Mouse (Mus musculus) midbrain, embryonic 13.5 days (tissue): ENCODE results near the gene Hdac7. TPM values are rescaled to one million over a fixed set of nuclear protein-coding genes. Genes with fewer than 3 reads are reported as not detected.

Experiments used
- ATAC-seq: fragments of 200-750 bp; cut with Nextera tagmentation; 2 replicates; pipeline ENCODE4 v1.8.0; 2017; ENCODE audit warnings: mild to moderate bottlenecking, moderate TSS enrichment, moderate library complexity
- H3K27ac ChIP-seq: fragments of 300-500 bp; sonication (generic); 2 replicates; pipeline ENCODE4 v1.5.1; 2015; ENCODE audit warnings: inconsistent platforms, mild to moderate bottlenecking, moderate library complexity
- H3K27me3 ChIP-seq: fragments of 300-500 bp; sonication (generic); 2 replicates; pipeline ENCODE4 v1.6.1; 2015; ENCODE audit warnings: mild to moderate bottlenecking, inconsistent platforms
- H3K36me3 ChIP-seq: fragments of 300-500 bp; sonication (generic); 2 replicates; pipeline ENCODE4 v1.6.1; 2015; ENCODE audit warnings: mild to moderate bottlenecking, inconsistent platforms
- H3K4me1 ChIP-seq: fragments of 300-500 bp; sonication (generic); replicated peaks from 2 replicates; pipeline ENCODE4 v1.6.1; 2015; ENCODE audit warnings: inconsistent platforms
- H3K4me2 ChIP-seq: fragments of 300-500 bp; sonication (generic); replicated peaks from 2 replicates; pipeline ENCODE4 v1.6.1; 2015; ENCODE audit warnings: moderate library complexity, mild to moderate bottlenecking, inconsistent platforms
- H3K4me3 ChIP-seq: fragments of 300-500 bp; sonication (generic); replicated peaks from 2 replicates; pipeline ENCODE4 v1.5.1; 2015; ENCODE audit warnings: mild to moderate bottlenecking, inconsistent platforms
- H3K9ac ChIP-seq: fragments of 300-500 bp; sonication (generic); replicated peaks from 2 replicates; pipeline ENCODE4 v1.6.1; 2015; ENCODE audit warnings: mild to moderate bottlenecking, inconsistent platforms
- H3K9me3 ChIP-seq: fragments of 300-500 bp; sonication (generic); 2 replicates; pipeline ENCODE4 v1.6.1; 2016; ENCODE audit warnings: mild to moderate bottlenecking, inconsistent platforms
- WGBS: fragments of 180-500 bp; shearing (Covaris S2); methylation state at CpG from one replicate; pipeline ENCODE4 v1.1.7; 2015; 5-methylcytosine and 5-hydroxymethylcytosine counted together
- polyA plus RNA-seq: library from polyadenylated mRNA; unstranded; fragments of >200 nt; fragmentation: Nextera tagmentation; extraction: Ambion mirVana; gene quantifications from 2 replicates; pipeline ENCODE4 v1.2.1, GENCODE M21; 2015

The Hdac7 gene
- polyA plus RNA-seq, 1 experiment from 2014 or later: 31.4 TPM

DNA sequence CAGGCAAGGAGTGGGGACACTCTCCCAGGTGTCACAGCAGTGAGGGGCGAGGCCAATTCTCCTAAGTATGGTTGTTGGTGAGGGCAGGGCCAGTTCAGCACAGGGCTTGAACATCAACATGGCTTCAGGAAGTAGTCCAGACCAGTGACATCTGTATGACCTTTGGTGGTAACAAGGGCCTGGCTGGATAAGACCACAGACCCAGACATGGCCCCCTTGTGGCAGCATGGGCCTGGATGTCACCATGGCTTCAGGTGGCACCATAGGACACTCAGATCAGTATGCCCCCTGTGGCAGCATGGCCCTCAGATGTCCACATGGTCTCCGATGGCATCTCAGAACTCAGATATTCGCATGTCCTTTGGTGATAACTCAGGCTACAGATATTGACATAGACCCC is 8.0 kb upstream of the Hdac7 start:
- Histone ChIP-seq H3K4me3 (no peak overlapping the region), H3K9me3 (no peaks in the 10 kb centered on the region), H3K27ac (no peak overlapping the region), H3K4me1 (0 out of 2 replicates have a peak, but pooled peaks cover 3% of the 10 kb centered on the region), H3K27me3 (no peaks in the 10 kb centered on the region), H3K4me2 (no peak overlapping the region), H3K9ac (no peak overlapping the region), H3K36me3 (no peaks in the 10 kb centered on the region)
- 86% methylated on average over 3 of the region's 3 CpGs for WGBS
- no peak for ATAC-seq

- Histone ChIP-seq H3K4me1 (0 out of 2 replicates have a peak, but pooled peaks cover 3% of the 10 kb centered on the region), H3K4me3 (no peak overlapping the region), H3K4me2 (no peak overlapping the region), H3K27me3 (no peaks in the 10 kb centered on the region), H3K9ac (no peak overlapping the region), H3K36me3 (no peaks in the 10 kb centered on the region), H3K9me3 (no peaks in the 10 kb centered on the region), H3K27ac (no peak overlapping the region)
- WGBS: 85% methylated on average over 5 of the region's 5 CpGs
- no peak for ATAC-seq
Measured at GRCm38 (mm10) chr15:97851011-97851410, 6.7 kb upstream of the Hdac7 start.

- Histone ChIP-seq H3K36me3 (no peaks in the 10 kb centered on the region), H3K4me3 (no peak overlapping the region), H3K27ac (no peak overlapping the region), H3K9ac (no peak overlapping the region), H3K4me1 (0 out of 2 replicates have a peak, but pooled peaks cover 3% of the 10 kb centered on the region), H3K9me3 (no peaks in the 10 kb centered on the region), H3K27me3 (no peaks in the 10 kb centered on the region), H3K4me2 (no peak overlapping the region)
- 25% methylated on average over 2 of the region's 2 CpGs for WGBS
- ATAC-seq: no peak
Measured at GRCm38 (mm10) chr15:97850441-97850840, 6.1 kb upstream of the Hdac7 start.

DNA sequence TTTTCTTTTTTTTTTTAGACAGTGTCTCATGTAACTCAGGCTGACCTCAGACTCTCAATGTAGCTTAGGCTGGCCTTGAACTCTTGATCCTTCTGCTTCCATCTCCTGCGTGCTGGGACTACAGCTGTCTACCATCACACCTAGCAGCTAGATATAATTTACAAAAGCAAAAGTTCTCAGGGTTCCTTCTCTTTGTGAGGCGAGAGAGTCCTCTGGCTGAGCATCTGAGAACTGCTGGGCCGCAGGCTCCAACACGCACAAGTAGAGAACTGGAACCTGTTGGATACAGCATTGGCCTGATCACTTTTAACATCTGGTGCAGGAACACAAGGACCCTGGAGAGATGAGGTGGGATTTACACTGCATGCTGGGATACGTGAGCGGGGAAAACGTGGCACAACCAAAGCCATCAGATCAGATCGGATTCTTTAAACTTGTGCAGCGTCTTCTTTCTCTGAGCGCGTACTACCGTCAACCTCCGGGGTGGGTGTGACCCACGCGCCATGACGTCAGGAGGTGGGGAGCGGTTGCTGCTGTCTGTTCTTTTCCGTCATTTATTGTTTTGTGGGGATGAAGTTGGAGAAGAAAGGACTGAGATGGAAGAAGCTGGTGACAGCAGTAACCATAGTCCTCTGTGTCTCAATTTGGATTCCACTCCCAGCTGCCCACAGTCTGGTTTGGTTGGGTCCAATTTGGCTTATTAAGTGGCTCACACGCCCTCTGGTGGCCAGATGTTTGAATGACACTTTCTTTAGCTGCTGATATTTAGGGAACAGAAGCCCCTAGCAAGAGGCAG is 5.0 kb upstream of the Hdac7 start:
- H3K27ac ChIP-seq: no peak overlapping the region

GRCm38 (mm10) chr15:97847866-97848265 is 3.6 kb upstream of the Hdac7 start:
- H3K27me3 ChIP-seq: no peaks in the 10 kb centered on the region
- H3K4me1 ChIP-seq: 0 out of 2 replicates have a peak, but pooled peaks cover 3% of the 10 kb centered on the region
- no peak overlapping the region for H3K4me2 ChIP-seq
- H3K36me3 ChIP-seq: no peaks in the 10 kb centered on the region
- no peak for ATAC-seq
- 95% methylated on average over 2 of the region's 2 CpGs for WGBS
- H3K27ac ChIP-seq: no peak overlapping the region
- no peak overlapping the region for H3K4me3 ChIP-seq
- no peaks in the 10 kb centered on the region for H3K9me3 ChIP-seq
- H3K9ac ChIP-seq: no peak overlapping the region

More for the DNA sequence above, 5.0 kb upstream of the Hdac7 start:
- Histone ChIP-seq H3K9me3 (no peaks in the 10 kb centered on the region), H3K36me3 (no peaks in the 10 kb centered on the region), H3K4me3 (peak overlapping the region; percentile 39), H3K4me2 (peak overlapping the region; percentile 59), H3K4me1 (0 out of 2 replicates have a peak, but pooled peaks cover 3% of the 10 kb centered on the region), H3K9ac (peak overlapping the region; percentile 46; the same call in 1 of the 2 replicates), H3K27me3 (no peaks in the 10 kb centered on the region)
- peak; percentile 88 for ATAC-seq
- 6% methylated on average over 19 of the region's 19 CpGs for WGBS

DNA sequence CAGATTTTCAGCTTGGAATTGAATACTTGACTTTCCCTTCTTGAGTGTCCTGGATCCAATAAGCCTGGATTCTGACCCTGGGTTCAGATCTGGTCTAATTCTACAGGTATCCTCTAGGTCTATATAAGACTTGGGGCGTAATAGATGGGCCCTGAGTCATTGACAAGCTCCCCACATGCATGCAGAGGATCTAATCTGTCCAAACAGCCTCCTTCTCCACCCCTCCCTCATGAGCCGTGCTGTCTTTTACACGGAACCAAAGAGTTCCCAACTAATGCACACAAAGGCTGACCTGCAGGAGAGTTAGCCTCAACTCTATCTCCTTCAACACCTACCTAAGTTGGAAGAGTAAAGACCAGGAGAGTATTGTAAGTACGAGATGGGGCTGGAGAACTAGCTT is 3.0 kb upstream of the Hdac7 start:
- 85% methylated on average over 4 of the region's 4 CpGs for WGBS
- no peak overlapping the region for H3K4me2 ChIP-seq
- H3K9me3 ChIP-seq: no peaks in the 10 kb centered on the region
- H3K36me3 ChIP-seq: no peaks in the 10 kb centered on the region
- H3K4me3 ChIP-seq: no peak overlapping the region
- no peak overlapping the region for H3K9ac ChIP-seq
- no peak for ATAC-seq
- no peaks in the 10 kb centered on the region for H3K27me3 ChIP-seq
- H3K27ac ChIP-seq: no peak overlapping the region
- H3K4me1 ChIP-seq: 0 out of 2 replicates have a peak, but pooled peaks cover 3% of the 10 kb centered on the region

- 91% methylated on average over 11 of the region's 11 CpGs for WGBS
- Histone ChIP-seq H3K27ac (no peak overlapping the region), H3K27me3 (no peaks in the 10 kb centered on the region), H3K36me3 (no peaks in the 10 kb centered on the region), H3K4me3 (no peak overlapping the region), H3K9me3 (no peaks in the 10 kb centered on the region), H3K9ac (no peak overlapping the region), H3K4me2 (no peak overlapping the region), H3K4me1 (0 out of 2 replicates have a peak, but pooled peaks cover 3% of the 10 kb centered on the region)
- ATAC-seq: no peak
Measured at GRCm38 (mm10) chr15:97846121-97846882, 2.0 kb upstream of the Hdac7 start.

- Histone ChIP-seq H3K4me2 (no peak overlapping the region), H3K27ac (no peak overlapping the region), H3K9ac (no peak overlapping the region), H3K4me3 (no peak overlapping the region), H3K9me3 (no peaks in the 10 kb centered on the region), H3K27me3 (no peaks in the 10 kb centered on the region), H3K36me3 (no peaks in the 10 kb centered on the region), H3K4me1 (no peaks in the 10 kb centered on the region)
- WGBS: 82% methylated on average over 7 of the region's 7 CpGs
- ATAC-seq: no peak
Measured at GRCm38 (mm10) chr15:97843247-97843651, 1.1 kb downstream of the Hdac7 start.

- no peak for ATAC-seq
Measured at GRCm38 (mm10) chr15:97842058-97842457, 2.2 kb downstream of the Hdac7 start.

DNA sequence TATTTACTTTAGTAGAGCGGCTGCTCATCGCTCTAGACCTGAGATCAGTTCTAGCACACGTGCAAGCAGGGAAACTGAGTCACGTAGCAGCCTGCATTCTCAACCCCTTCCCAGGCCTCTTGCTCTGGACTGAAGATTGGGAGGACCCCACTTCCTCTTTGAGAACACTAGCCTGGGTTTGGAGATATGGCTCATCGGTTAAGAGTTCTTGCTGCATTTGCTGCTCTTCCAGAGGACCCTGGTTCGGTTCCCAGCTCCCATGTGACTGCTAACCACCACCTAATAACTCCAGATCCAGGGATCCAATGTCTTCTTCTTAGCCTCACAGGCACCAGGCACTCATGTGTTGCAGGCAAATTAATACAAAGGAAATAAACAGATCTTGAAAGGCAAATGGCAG is 2.9 kb downstream of the Hdac7 start:
- H3K27ac ChIP-seq: no peak overlapping the region
- no peak overlapping the region for H3K4me2 ChIP-seq
- H3K9ac ChIP-seq: no peak overlapping the region
- H3K36me3 ChIP-seq: no peaks in the 10 kb centered on the region
- WGBS: 96% methylated on average over 6 of the region's 6 CpGs
- H3K4me1 ChIP-seq: peaks cover 7% of the 10 kb centered on the region; the same call in 1 of the 2 replicates
- no peak overlapping the region for H3K4me3 ChIP-seq
- H3K9me3 ChIP-seq: no peaks in the 10 kb centered on the region
- H3K27me3 ChIP-seq: no peaks in the 10 kb centered on the region
- no peak for ATAC-seq

More at GRCm38 (mm10) chr15:97842058-97842457, 2.2 kb downstream of the Hdac7 start:
- Histone ChIP-seq H3K9me3 (no peaks in the 10 kb centered on the region), H3K36me3 (no peaks in the 10 kb centered on the region), H3K4me3 (no peak overlapping the region), H3K4me1 (peaks cover 7% of the 10 kb centered on the region; the same call in 1 of the 2 replicates), H3K27me3 (no peaks in the 10 kb centered on the region), H3K27ac (no peak overlapping the region), H3K4me2 (no peak overlapping the region), H3K9ac (no peak overlapping the region)
- WGBS: 90% methylated on average over 6 of the region's 6 CpGs

GRCm38 (mm10) chr15:97840781-97841180 is 3.5 kb downstream of the Hdac7 start:
- 86% methylated on average over 1 of the region's 1 CpGs for WGBS
- no peak for ATAC-seq
- Histone ChIP-seq H3K36me3 (no peaks in the 10 kb centered on the region), H3K27ac (no peak overlapping the region), H3K9ac (no peak overlapping the region), H3K9me3 (no peaks in the 10 kb centered on the region), H3K4me2 (no peak overlapping the region), H3K27me3 (no peaks in the 10 kb centered on the region), H3K4me1 (peaks cover 7% of the 10 kb centered on the region; the same call in 1 of the 2 replicates), H3K4me3 (no peak overlapping the region)

- WGBS: 57% methylated on average over 3 of the region's 3 CpGs
- Histone ChIP-seq H3K4me1 (peaks cover 7% of the 10 kb centered on the region; the same call in 1 of the 2 replicates), H3K9me3 (no peaks in the 10 kb centered on the region), H3K27ac (no peak overlapping the region), H3K27me3 (no peaks in the 10 kb centered on the region), H3K4me3 (no peak overlapping the region), H3K9ac (no peak overlapping the region), H3K36me3 (no peaks in the 10 kb centered on the region), H3K4me2 (no peak overlapping the region)
- ATAC-seq: no peak
Measured at GRCm38 (mm10) chr15:97839991-97840455, 4.3 kb downstream of the Hdac7 start.
